Mouse (Mus musculus) right cerebral cortex, postnatal 25 days (tissue): ENCODE data around the gene Gm2016.
"Not testable (repeated sequence)": the region's sequence is repeated elsewhere in the genome, so short reads cannot be mapped to it uniquely, and the experiment has no call there.

ENCODE experiments used
- DNase-seq: peaks from one replicate; pipeline ENCODE4 v3.0.0; 2022

The Gm2016 gene

GRCm38 (mm10) chr12:87873772-87874171, at the start of gene Gm2016:
TSS of gene Gm2016 (plus strand) at chr12:87874072.
- not testable (repeated sequence) for DNase-seq

GRCm38 (mm10) chr12:87842239-87842638, 31.6 kb upstream of the Gm2016 start, which contains the start of gene Gm2001:
TSS of gene Gm2001 (minus strand) at chr12:87842339.
- not testable (repeated sequence) for DNase-seq

- DNase-seq: not testable (repeated sequence)
These were observed 23.2 kb upstream of the Gm2016 start for GRCm38 (mm10) chr12:87850657-87851056.

- DNase-seq: not testable (repeated sequence)
These were observed 17.8 kb upstream of the Gm2016 start for GRCm38 (mm10) chr12:87856067-87856466.

- not testable (repeated sequence) for DNase-seq
These were observed 11.9 kb upstream of the Gm2016 start for GRCm38 (mm10) chr12:87861740-87862692.

- not testable (repeated sequence) for DNase-seq
These were observed 10.2 kb upstream of the Gm2016 start for GRCm38 (mm10) chr12:87863638-87864037.

GRCm38 (mm10) chr12:87864048-87864447, 9.8 kb upstream of the Gm2016 start:
- not testable (repeated sequence) for DNase-seq

GRCm38 (mm10) chr12:87895070-87895469, 21.2 kb downstream of the Gm2016 start, which contains the start of gene Gm2022:
TSS of gene Gm2022 (plus strand) at chr12:87895370.
- DNase-seq: not testable (repeated sequence)

GRCm38 (mm10) chr12:87919721-87920120, 45.8 kb downstream of the Gm2016 start, which contains the start of gene Gm2035:
TSS of gene Gm2035 (minus strand) at chr12:87919857.
- not testable (repeated sequence) for DNase-seq
